Mouse (Mus musculus) forebrain, embryonic 14.5 days (tissue): ENCODE data around the gene Gm3045. TPM values are rescaled to one million over a fixed set of nuclear protein-coding genes. Genes with fewer than 3 reads are reported as not detected.

Experiments used
- polyA plus RNA-seq: library from polyadenylated mRNA; unstranded; fragments of >200 nt; fragmentation: Nextera tagmentation; extraction: Ambion mirVana; gene quantifications from 2 replicates; pipeline ENCODE4 v1.2.1, GENCODE M21; 2014

The Gm3045 gene
- polyA plus RNA-seq, 1 experiment from 2014 or later: not detected

Other genes starting within 250 kb of the Gm3045 start
- gene Tifab, start 247.7 kb upstream of the Gm3045 start, polyA plus RNA-seq: 0.42 and 0.58 TPM in 2 replicates
- 3.4 and 4.3 TPM in 2 replicates for gene Neurog1, start 174.4 kb upstream of the Gm3045 start, polyA plus RNA-seq
- 8.1 and 10.8 TPM in 2 replicates for gene Cxcl14, start 130.0 kb upstream of the Gm3045 start, polyA plus RNA-seq
- gene Slc25a48, start 11.8 kb downstream of the Gm3045 start, polyA plus RNA-seq: 0.06 TPM in 2 replicates
- not detected in 2 replicates for gene Il9, start 55.7 kb downstream of the Gm3045 start, polyA plus RNA-seq
- gene Fbxl21, start 95.9 kb downstream of the Gm3045 start, polyA plus RNA-seq: 2.9 and 3.5 TPM in 2 replicates
- not detected in 2 replicates for gene Lect2, start 121.9 kb downstream of the Gm3045 start, polyA plus RNA-seq
- 3.0 and 3.8 TPM in 2 replicates for gene Tgfbi, start 182.9 kb downstream of the Gm3045 start, polyA plus RNA-seq